Mouse (Mus musculus) stomach, embryonic 14.5 days (tissue): ENCODE measurements around the gene Ceacam1. TPM values are rescaled to one million over a fixed set of nuclear protein-coding genes. Genes with fewer than 3 reads are reported as not detected.

ENCODE experiments used
- ATAC-seq: fragments of 200-750 bp; cut with Nextera tagmentation; 2 replicates; pipeline ENCODE4 v1.8.0; 2017; ENCODE audit warnings: low read depth, moderate TSS enrichment; ENCODE audit not compliant: insufficient number of reproducible peaks, insufficient read depth, low FRiP score
- H3K27ac ChIP-seq: fragments of 300-500 bp; sonication (generic); 2 replicates; pipeline ENCODE4 v1.5.1; 2014; ENCODE audit warnings: mild to moderate bottlenecking, low read length, moderate library complexity, mixed read lengths
- H3K27me3 ChIP-seq: fragments of 300-500 bp; sonication (generic); 2 replicates; pipeline ENCODE4 v1.6.1; 2014; ENCODE audit warnings: low read length, control low read depth, mixed read lengths; ENCODE audit not compliant: control insufficient read depth, insufficient read depth
- H3K36me3 ChIP-seq: fragments of 300-500 bp; sonication (generic); 2 replicates; pipeline ENCODE4 v1.6.1; 2014; ENCODE audit warnings: mild to moderate bottlenecking, control low read depth, low read length, moderate library complexity, mixed read lengths; ENCODE audit not compliant: control insufficient read depth, insufficient read depth
- H3K4me1 ChIP-seq: fragments of 300-500 bp; sonication (generic); 2 replicates; pipeline ENCODE4 v1.6.1; 2014; ENCODE audit warnings: low read length, control low read depth, mixed read lengths; ENCODE audit not compliant: control insufficient read depth, insufficient read depth
- H3K4me2 ChIP-seq: fragments of 300-500 bp; sonication (generic); replicated peaks from 2 replicates; pipeline ENCODE4 v1.6.1; 2014; ENCODE audit warnings: low read depth, low read length, control low read depth
- H3K4me3 ChIP-seq: fragments of 300-500 bp; sonication (generic); 2 replicates; pipeline ENCODE4 v1.5.1; 2014; ENCODE audit warnings: low read depth, low read length, control low read depth
- H3K9ac ChIP-seq: fragments of 300-500 bp; sonication (generic); replicated peaks from 2 replicates; pipeline ENCODE4 v1.6.1; 2014; ENCODE audit warnings: low read depth, mild to moderate bottlenecking, control low read depth, low read length, moderate library complexity, mixed read lengths
- H3K9me3 ChIP-seq: fragments of 300-500 bp; sonication (generic); 2 replicates; pipeline ENCODE4 v1.6.1; 2016; ENCODE audit warnings: low read depth, low read length, control low read depth; ENCODE audit not compliant: control insufficient read depth
- WGBS: fragments of 180-500 bp; shearing (Covaris S2); extraction: QIAGEN DNeasy Blood & Tissue Kit; methylation state at CpG from one replicate; pipeline ENCODE4 v1.1.7; 2014; 5-methylcytosine and 5-hydroxymethylcytosine counted together
- polyA plus RNA-seq: library from polyadenylated mRNA; unstranded; fragments of >200 nt; fragmentation: Nextera tagmentation; extraction: Ambion mirVana; gene quantifications from 2 replicates; pipeline ENCODE4 v1.2.1, GENCODE M21; 2014

Gene Ceacam1
- polyA plus RNA-seq, 1 experiment from 2014 or later: 14.8 TPM

GRCm38 (mm10) chr7:25411861-25412260 lies 65.5 kb downstream of the Ceacam1 start:
- H3K27me3 ChIP-seq: no peaks in the 10 kb centered on the region
- no peak overlapping the region for H3K27ac ChIP-seq
- no peak overlapping the region for H3K4me3 ChIP-seq
- ATAC-seq: no peak
- no peak overlapping the region for H3K9ac ChIP-seq
- no peaks in the 10 kb centered on the region for H3K36me3 ChIP-seq
- 81% methylated on average over 3 of the region's 3 CpGs for WGBS
- H3K4me2 ChIP-seq: no peak overlapping the region
- H3K9me3 ChIP-seq: no peaks in the 10 kb centered on the region
- H3K4me1 ChIP-seq: no peaks in the 10 kb centered on the region

Other genes with a start within 250 kb of the Ceacam1 start
- 14.7 and 15.9 TPM in 2 replicates for gene Gsk3a, start 239.8 kb downstream of the Ceacam1 start, polyA plus RNA-seq
- gene Erf, start 226.8 kb downstream of the Ceacam1 start, polyA plus RNA-seq: 25.8 and 27.7 TPM in 2 replicates
- 51.4 and 54.1 TPM in 2 replicates for gene Cic, start 209.9 kb downstream of the Ceacam1 start, polyA plus RNA-seq
- 274 and 284 TPM in 2 replicates for gene Pafah1b3, start 179.6 kb downstream of the Ceacam1 start, polyA plus RNA-seq
- 0.76 and 1.1 TPM in 2 replicates for gene Prr19, start 176.2 kb downstream of the Ceacam1 start, polyA plus RNA-seq
- gene Tmem145, start 171.5 kb downstream of the Ceacam1 start, polyA plus RNA-seq: 1.9 and 2.0 TPM in 2 replicates
- gene Megf8, start 160.4 kb downstream of the Ceacam1 start, polyA plus RNA-seq: 12.2 and 13.0 TPM in 2 replicates
- 0.55 TPM in 1 of 2 replicates, not detected in the other for gene Cnfn, start 107.9 kb downstream of the Ceacam1 start, polyA plus RNA-seq
- gene Lipe, start 78.9 kb downstream of the Ceacam1 start, polyA plus RNA-seq: 3.7 and 5.3 TPM in 2 replicates
- gene Cxcl17, start 64.7 kb downstream of the Ceacam1 start, polyA plus RNA-seq: 0.58 TPM in 1 of 2 replicates, not detected in the other
- not detected in 2 replicates for gene Ceacam2, start 62.3 kb upstream of the Ceacam1 start, polyA plus RNA-seq
- gene Erich4, start 138.3 kb upstream of the Ceacam1 start, polyA plus RNA-seq: not detected in 2 replicates
- 39.0 and 44.9 TPM in 2 replicates for gene Dmac2, start 141.8 kb upstream of the Ceacam1 start, polyA plus RNA-seq
- 6.2 and 6.5 TPM in 2 replicates for gene B3gnt8, start 149.1 kb upstream of the Ceacam1 start, polyA plus RNA-seq
- gene Bckdha, start 181.4 kb upstream of the Ceacam1 start, polyA plus RNA-seq: 48.6 and 52.2 TPM in 2 replicates
- 72.9 and 83.0 TPM in 2 replicates for gene Exosc5, start 181.6 kb upstream of the Ceacam1 start, polyA plus RNA-seq
- 4.2 and 5.9 TPM in 2 replicates for gene Tmem91, start 197.6 kb upstream of the Ceacam1 start, polyA plus RNA-seq
- 29.7 and 31.5 TPM in 2 replicates for gene B9d2, start 203.2 kb upstream of the Ceacam1 start, polyA plus RNA-seq
- 3.6 and 3.7 TPM in 2 replicates for gene Tgfb1, start 209.4 kb upstream of the Ceacam1 start, polyA plus RNA-seq
- gene Ccdc97, start 241.5 kb upstream of the Ceacam1 start, polyA plus RNA-seq: 29.4 and 30.8 TPM in 2 replicates